Mouse (Mus musculus) heart, postnatal 0 days (tissue): Measurements from ENCODE around the gene Ptrh1. TPM values are rescaled to one million over a fixed set of nuclear protein-coding genes. Genes with fewer than 3 reads are reported as not detected.

Experiments used
- ATAC-seq: fragments of 200-750 bp; cut with Nextera tagmentation; 2 replicates; pipeline ENCODE4 v1.8.0; 2017; ENCODE audit warnings: low read depth, moderate number of reproducible peaks, moderate library complexity; ENCODE audit not compliant: insufficient read depth
- DNase-seq: peaks from one replicate; pipeline ENCODE4 v3.0.0-alpha.2; 2016; ENCODE audit warnings: low spot score
- H3K27ac ChIP-seq: fragments of 300-500 bp; sonication (generic); 2 replicates; pipeline ENCODE4 v1.5.1; 2014; ENCODE audit warnings: low read depth, mild to moderate bottlenecking
- H3K27me3 ChIP-seq: fragments of 300-500 bp; sonication (generic); 2 replicates; pipeline ENCODE4 v1.6.1; 2014; ENCODE audit warnings: low read length, mixed read lengths; ENCODE audit not compliant: control insufficient read depth, insufficient read depth
- H3K36me3 ChIP-seq: fragments of 300-500 bp; sonication (generic); replicated peaks from 2 replicates; pipeline ENCODE4 v1.6.1; 2014; ENCODE audit warnings: low read length, mixed read lengths; ENCODE audit not compliant: control insufficient read depth, insufficient read depth
- H3K4me1 ChIP-seq: fragments of 300-500 bp; sonication (generic); 2 replicates; pipeline ENCODE4 v1.6.1; 2014; ENCODE audit warnings: antibody characterized with exemption; ENCODE audit not compliant: control insufficient read depth, insufficient read depth
- H3K4me2 ChIP-seq: fragments of 300-500 bp; sonication (generic); 2 replicates; pipeline ENCODE4 v1.6.1; 2014; ENCODE audit warnings: low read depth, mild to moderate bottlenecking, low read length, moderate library complexity
- H3K4me3 ChIP-seq: fragments of 300-500 bp; sonication (generic); 2 replicates; pipeline ENCODE4 v1.5.1; 2014; ENCODE audit warnings: low read depth, low read length
- H3K9ac ChIP-seq: fragments of 300-500 bp; sonication (generic); replicated peaks from 2 replicates; pipeline ENCODE4 v1.6.1; 2014; ENCODE audit warnings: low read depth, low read length, mixed read lengths
- H3K9me3 ChIP-seq: fragments of 300-500 bp; sonication (generic); replicated peaks from 2 replicates; pipeline ENCODE4 v1.6.1; 2016; ENCODE audit warnings: low read length; ENCODE audit not compliant: control insufficient read depth
- CTCF ChIP-seq: IDR thresholded peaks from 2 replicates; pipeline ENCODE4 v1.5.1; 2016; ENCODE audit warnings: antibody characterized with exemption, control low read depth, low read depth
- EP300 ChIP-seq: IDR thresholded peaks from 2 replicates; pipeline ENCODE4 v1.6.1; 2016; ENCODE audit warnings: antibody characterized with exemption, low read depth
- WGBS: fragments of 180-500 bp; shearing (Covaris S2); extraction: QIAGEN DNeasy Blood & Tissue Kit; methylation state at CpG from one replicate; pipeline ENCODE4 v1.1.7; 2014; 5-methylcytosine and 5-hydroxymethylcytosine counted together
- polyA plus RNA-seq: library from polyadenylated mRNA; unstranded; fragments of >200 nt; fragmentation: Nextera tagmentation; extraction: Ambion mirVana; gene quantifications from 2 replicates; pipeline ENCODE4 v1.2.1, GENCODE M21; 2015
- total RNA-seq: library from RNA; depleted of rRNA; stranded (reverse); fragments of >200 nt; gene quantifications from 2 replicates; pipeline ENCODE4 v1.2.3, GENCODE M21; 2014; ENCODE audit warnings: low replicate concordance; rRNA removed

Ptrh1 gene
- total and polyA plus RNA-seq, 2 experiments from 2014 or later = 2.9 to 4.8 TPM

GRCm38 (mm10) chr2:32823153-32823552, 47.6 kb downstream of the Ptrh1 start:
- Histone ChIP-seq H3K27me3 (no peaks in the 10 kb centered on the region), H3K4me2 (no peak overlapping the region), H3K36me3 (peaks cover 17% of the 10 kb centered on the region), H3K27ac (no peak overlapping the region), H3K4me1 (0 out of 2 replicates have a peak, but pooled peaks cover under 1% of the 10 kb centered on the region), H3K9ac (no peak overlapping the region), H3K4me3 (no peak overlapping the region), H3K9me3 (no peaks in the 10 kb centered on the region)
- no peak for TF ChIP-seq EP300
- 46% methylated on average over 11 of the region's 11 CpGs for WGBS
- ATAC-seq (no peak), DNase-seq (no peak)

GRCm38 (mm10) chr2:32823579-32824154, 48.1 kb downstream of the Ptrh1 start:
- no peak for ATAC-seq

GRCm38 (mm10) chr2:32824181-32824580, 48.6 kb downstream of the Ptrh1 start:
- H3K36me3 ChIP-seq = peaks cover 10% of the 10 kb centered on the region; the same call in 1 of the 2 replicates
- no peaks in the 10 kb centered on the region for H3K27me3 ChIP-seq
- no peak overlapping the region for H3K4me2 ChIP-seq
- H3K9me3 ChIP-seq = no peaks in the 10 kb centered on the region
- no peak overlapping the region for H3K9ac ChIP-seq
- DNase-seq = no peak
- H3K4me1 ChIP-seq = peaks cover 10% of the 10 kb centered on the region
- no peak for ATAC-seq
- 60% methylated on average over 8 of the region's 8 CpGs for WGBS
- H3K27ac ChIP-seq = no peak overlapping the region
- H3K4me3 ChIP-seq = no peak overlapping the region
- no peak for TF ChIP-seq CTCF
- no peak for TF ChIP-seq EP300

More at GRCm38 (mm10) chr2:32823579-32824154, 48.1 kb downstream of the Ptrh1 start:
- no peak for DNase-seq
- Histone ChIP-seq H3K4me3 (no peak overlapping the region), H3K4me1 (peaks cover 5% of the 10 kb centered on the region), H3K27me3 (no peaks in the 10 kb centered on the region), H3K9ac (no peak overlapping the region), H3K27ac (no peak overlapping the region), H3K4me2 (no peak overlapping the region), H3K36me3 (peaks cover 12% of the 10 kb centered on the region), H3K9me3 (no peaks in the 10 kb centered on the region)
- 77% methylated on average over 8 of the region's 8 CpGs for WGBS
- TF ChIP-seq CTCF (no peak), EP300 (no peak)

- Histone ChIP-seq H3K9me3 (no peaks in the 10 kb centered on the region), H3K36me3 (0 out of 2 replicates have a peak, but pooled peaks cover 6% of the 10 kb centered on the region), H3K9ac (no peak overlapping the region), H3K4me2 (no peak overlapping the region), H3K27me3 (no peaks in the 10 kb centered on the region), H3K4me1 (peaks cover 16% of the 10 kb centered on the region), H3K27ac (no peak overlapping the region), H3K4me3 (no peak overlapping the region)
- 82% methylated on average over 1 of the region's 1 CpGs for WGBS
- TF ChIP-seq EP300 (no peak), CTCF (no peak)
- ATAC-seq (no peak), DNase-seq (no peak)
Measured at GRCm38 (mm10) chr2:32824778-32825177, 49.2 kb downstream of the Ptrh1 start.

- ATAC-seq = no peak
- H3K4me2 ChIP-seq = no peak overlapping the region
- H3K9ac ChIP-seq = no peak overlapping the region
- H3K9me3 ChIP-seq = no peaks in the 10 kb centered on the region
- no peak overlapping the region for H3K4me3 ChIP-seq
- no peak overlapping the region for H3K27ac ChIP-seq
- DNase-seq = no peak
- peaks cover 16% of the 10 kb centered on the region for H3K4me1 ChIP-seq
- WGBS = 75% methylated on average over 6 of the region's 6 CpGs
- H3K27me3 ChIP-seq = no peaks in the 10 kb centered on the region
- no peak for TF ChIP-seq CTCF
- TF ChIP-seq EP300 = no peak
- 0 out of 2 replicates have a peak, but pooled peaks cover 6% of the 10 kb centered on the region for H3K36me3 ChIP-seq
Measured at GRCm38 (mm10) chr2:32825796-32826195, 50.2 kb downstream of the Ptrh1 start.

Other genes with a start within 250 kb of the Ptrh1 start
- gene Fam102a, start 240.5 kb upstream of the Ptrh1 start, total RNA-seq = 11.2 and 12.3 TPM in 2 replicates
- gene Fam102a, start 240.5 kb upstream of the Ptrh1 start, polyA plus RNA-seq = 2.8 and 3.1 TPM in 2 replicates
- gene Dpm2, start 204.9 kb upstream of the Ptrh1 start, total RNA-seq = 17.9 and 31.0 TPM in 2 replicates
- gene Dpm2, start 204.9 kb upstream of the Ptrh1 start, polyA plus RNA-seq = 56.1 and 58.4 TPM in 2 replicates
- gene Pip5kl1, start 201.0 kb upstream of the Ptrh1 start, total RNA-seq = not detected in 2 replicates
- gene Pip5kl1, start 201.0 kb upstream of the Ptrh1 start, polyA plus RNA-seq = 0.18 TPM in 1 of 2 replicates, not detected in the other
- gene 9430097D07Rik, start 200.1 kb upstream of the Ptrh1 start, total RNA-seq = not detected in 2 replicates
- not detected in 2 replicates for gene 9430097D07Rik, start 200.1 kb upstream of the Ptrh1 start, polyA plus RNA-seq
- gene St6galnac4, start 188.7 kb upstream of the Ptrh1 start, total RNA-seq = 25.7 and 28.0 TPM in 2 replicates
- 25.5 and 27.0 TPM in 2 replicates for gene St6galnac4, start 188.7 kb upstream of the Ptrh1 start, polyA plus RNA-seq
- gene St6galnac6, start 176.1 kb upstream of the Ptrh1 start, total RNA-seq = 102 and 117 TPM in 2 replicates
- 44.1 and 44.3 TPM in 2 replicates for gene St6galnac6, start 176.1 kb upstream of the Ptrh1 start, polyA plus RNA-seq
- gene Ak1, start 154.0 kb upstream of the Ptrh1 start, total RNA-seq = 544 and 572 TPM in 2 replicates
- gene Ak1, start 154.0 kb upstream of the Ptrh1 start, polyA plus RNA-seq = 721 and 737 TPM in 2 replicates
- gene Eng, start 129.2 kb upstream of the Ptrh1 start, total RNA-seq = 123 and 148 TPM in 2 replicates
- 133 and 137 TPM in 2 replicates for gene Eng, start 129.2 kb upstream of the Ptrh1 start, polyA plus RNA-seq
- 13.6 and 14.5 TPM in 2 replicates for gene Fpgs, start 71.6 kb upstream of the Ptrh1 start, total RNA-seq
- gene Fpgs, start 71.6 kb upstream of the Ptrh1 start, polyA plus RNA-seq = 8.5 and 10.9 TPM in 2 replicates
- 42.4 and 58.4 TPM in 2 replicates for gene Cdk9, start 62.7 kb upstream of the Ptrh1 start, total RNA-seq
- 33.1 and 35.5 TPM in 2 replicates for gene Cdk9, start 62.7 kb upstream of the Ptrh1 start, polyA plus RNA-seq
- 17.0 and 26.2 TPM in 2 replicates for gene Sh2d3c, start 54.7 kb upstream of the Ptrh1 start, total RNA-seq
- 22.9 and 24.2 TPM in 2 replicates for gene Sh2d3c, start 54.7 kb upstream of the Ptrh1 start, polyA plus RNA-seq
- gene 6330409D20Rik, start 34.8 kb upstream of the Ptrh1 start, total RNA-seq = not detected in 2 replicates
- gene 6330409D20Rik, start 34.8 kb upstream of the Ptrh1 start, polyA plus RNA-seq = 0.15 TPM in 1 of 2 replicates, not detected in the other
- gene Tor2a, start 18.6 kb upstream of the Ptrh1 start, total RNA-seq = 34.6 and 65.3 TPM in 2 replicates
- gene Tor2a, start 18.6 kb upstream of the Ptrh1 start, polyA plus RNA-seq = 27.5 and 28.5 TPM in 2 replicates
- 1.9 TPM in 1 of 2 replicates, not detected in the other for gene Ttc16, start 153 bp upstream of the Ptrh1 start, total RNA-seq
- 0.08 and 0.21 TPM in 2 replicates for gene Ttc16, start 153 bp upstream of the Ptrh1 start, polyA plus RNA-seq
- not detected in 2 replicates for gene Cfap157, start 8.6 kb downstream of the Ptrh1 start, total RNA-seq
- gene Cfap157, start 8.6 kb downstream of the Ptrh1 start, polyA plus RNA-seq = 0.22 and 0.56 TPM in 2 replicates
- gene Stxbp1, start 71.5 kb downstream of the Ptrh1 start, total RNA-seq = 12.6 and 46.0 TPM in 2 replicates
- 20.9 and 23.5 TPM in 2 replicates for gene Stxbp1, start 71.5 kb downstream of the Ptrh1 start, polyA plus RNA-seq
- gene Fam129b, start 100.3 kb downstream of the Ptrh1 start, total RNA-seq = 59.6 and 60.1 TPM in 2 replicates
- gene Fam129b, start 100.3 kb downstream of the Ptrh1 start, polyA plus RNA-seq = 25.2 and 25.3 TPM in 2 replicates
- gene Rpl12, start 185.8 kb downstream of the Ptrh1 start, total RNA-seq = 242 and 255 TPM in 2 replicates
- gene Rpl12, start 185.8 kb downstream of the Ptrh1 start, polyA plus RNA-seq = 76.9 and 80.1 TPM in 2 replicates
- gene Lrsam1, start 185.8 kb downstream of the Ptrh1 start, total RNA-seq = 5.9 and 12.0 TPM in 2 replicates
- gene Lrsam1, start 185.8 kb downstream of the Ptrh1 start, polyA plus RNA-seq = 5.4 and 5.6 TPM in 2 replicates
- 42.1 and 46.2 TPM in 2 replicates for gene Slc2a8, start 206.3 kb downstream of the Ptrh1 start, total RNA-seq
- gene Slc2a8, start 206.3 kb downstream of the Ptrh1 start, polyA plus RNA-seq = 24.7 and 27.9 TPM in 2 replicates